Mouse (Mus musculus) heart, embryonic 11.5 days (tissue): ENCODE data around the gene Egln2. TPM values are rescaled to one million over a fixed set of nuclear protein-coding genes. Genes with fewer than 3 reads are reported as not detected.

Experiments used
- ATAC-seq: fragments of 200-750 bp; cut with Nextera tagmentation; replicated peaks from 2 replicates; pipeline ENCODE4 v1.8.0; 2017; ENCODE audit warnings: moderate library complexity; ENCODE audit not compliant: insufficient number of reproducible peaks, low FRiP score, low TSS enrichment
- H3K27ac ChIP-seq: fragments of 300-500 bp; sonication (generic); 2 replicates; pipeline ENCODE4 v1.5.1; 2014; ENCODE audit warnings: mild to moderate bottlenecking, low read depth, low read length
- H3K27me3 ChIP-seq: fragments of 300-500 bp; sonication (generic); 2 replicates; pipeline ENCODE4 v1.6.1; 2014; ENCODE audit warnings: mild to moderate bottlenecking, low read length, mixed read lengths; ENCODE audit not compliant: control insufficient read depth, insufficient read depth
- H3K36me3 ChIP-seq: fragments of 300-500 bp; sonication (generic); 2 replicates; pipeline ENCODE4 v1.6.1; 2014; ENCODE audit warnings: mild to moderate bottlenecking, low read length, moderate library complexity, mixed read lengths; ENCODE audit not compliant: control insufficient read depth, insufficient read depth
- H3K4me1 ChIP-seq: fragments of 300-500 bp; sonication (generic); 2 replicates; pipeline ENCODE4 v1.6.1; 2014; ENCODE audit warnings: low read length; ENCODE audit not compliant: control insufficient read depth, insufficient read depth
- H3K4me2 ChIP-seq: fragments of 300-500 bp; sonication (generic); 2 replicates; pipeline ENCODE4 v1.6.1; 2014; ENCODE audit warnings: mild to moderate bottlenecking, moderate library complexity
- H3K4me3 ChIP-seq: fragments of 300-500 bp; sonication (generic); 2 replicates; pipeline ENCODE4 v1.5.1; 2014; ENCODE audit warnings: low read depth, low read length
- H3K9ac ChIP-seq: fragments of 300-500 bp; sonication (generic); 2 replicates; pipeline ENCODE4 v1.6.1; 2014; ENCODE audit warnings: mild to moderate bottlenecking, low read depth, low read length, moderate library complexity
- H3K9me3 ChIP-seq: fragments of 300-500 bp; sonication (generic); replicated peaks from 2 replicates; pipeline ENCODE4 v1.6.1; 2016; ENCODE audit warnings: low read length; ENCODE audit not compliant: control insufficient read depth
- WGBS: fragments of 180-500 bp; shearing (Covaris S2); extraction: QIAGEN DNeasy Blood & Tissue Kit; methylation state at CpG from one replicate; pipeline ENCODE4 v1.1.7; 2014; ENCODE audit not compliant: insufficient replicate concordance; 5-methylcytosine and 5-hydroxymethylcytosine counted together
- polyA plus RNA-seq: library from polyadenylated mRNA; unstranded; fragments of >200 nt; fragmentation: Nextera tagmentation; extraction: Ambion mirVana; gene quantifications from 2 replicates; pipeline ENCODE4 v1.2.1, GENCODE M21; 2014

Gene Egln2
- polyA plus RNA-seq, 1 experiment from 2014 or later = 27.4 TPM

DNA sequence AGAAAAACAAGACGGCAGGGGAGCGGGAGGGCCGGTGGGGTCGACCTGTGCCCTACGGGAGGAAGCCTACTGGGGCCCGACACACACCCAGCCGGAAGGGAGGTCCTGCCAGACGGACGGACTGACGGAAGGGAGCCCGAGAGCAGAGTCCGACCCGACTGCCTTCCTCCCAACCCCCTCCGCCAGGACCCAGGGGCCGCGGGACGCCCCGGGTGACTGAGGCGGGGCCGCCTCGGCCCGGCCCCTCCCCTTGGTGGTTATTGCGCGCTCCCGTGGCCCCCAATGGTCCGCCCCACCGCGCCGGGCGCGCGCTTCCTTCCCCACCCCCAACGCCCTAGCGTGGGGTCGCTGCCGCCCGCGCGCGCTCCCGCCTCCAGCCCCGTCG lies 381 bp downstream of the Egln2 start:
- peak overlapping the region; percentile 93 for H3K9ac ChIP-seq
- peak; percentile 81 for ATAC-seq
- peaks cover 7% of the 10 kb centered on the region; the same call in 1 of the 2 replicates for H3K36me3 ChIP-seq
- no peaks in the 10 kb centered on the region for H3K9me3 ChIP-seq
- peak overlapping the region; percentile 78 for H3K4me3 ChIP-seq
- H3K4me1 ChIP-seq = peaks cover 31% of the 10 kb centered on the region
- H3K4me2 ChIP-seq = peak overlapping the region; percentile 82
- peak overlapping the region; percentile 98 for H3K27ac ChIP-seq
- 0% methylated on average over 25 of the region's 43 CpGs for WGBS
- H3K27me3 ChIP-seq = no peaks in the 10 kb centered on the region

GRCm38 (mm10) chr7:27165696-27166095 lies 906 bp downstream of the Egln2 start:
- Histone ChIP-seq H3K9me3 (no peaks in the 10 kb centered on the region), H3K36me3 (peaks cover 7% of the 10 kb centered on the region; the same call in 1 of the 2 replicates), H3K4me1 (peaks cover 31% of the 10 kb centered on the region), H3K4me3 (peak overlapping the region; percentile 78), H3K9ac (peak overlapping the region; percentile 93), H3K4me2 (peak overlapping the region; percentile 82), H3K27ac (peak overlapping the region; percentile 98), H3K27me3 (no peaks in the 10 kb centered on the region)
- no peak for ATAC-seq
- WGBS = 2% methylated on average over 8 of the region's 8 CpGs

GRCm38 (mm10) chr7:27165007-27165655 lies 1.5 kb downstream of the Egln2 start:
- H3K4me3 ChIP-seq = peak overlapping the region; percentile 78
- WGBS = 70% methylated on average over 23 of the region's 23 CpGs
- peaks cover 31% of the 10 kb centered on the region for H3K4me1 ChIP-seq
- H3K27me3 ChIP-seq = no peaks in the 10 kb centered on the region
- H3K36me3 ChIP-seq = peaks cover 7% of the 10 kb centered on the region; the same call in 1 of the 2 replicates
- H3K9me3 ChIP-seq = no peaks in the 10 kb centered on the region
- H3K9ac ChIP-seq = peak overlapping the region; percentile 93
- peak overlapping the region; percentile 98; the same call in 1 of the 2 replicates for H3K27ac ChIP-seq
- H3K4me2 ChIP-seq = peak overlapping the region; percentile 82
- ATAC-seq = no peak

GRCm38 (mm10) chr7:27164112-27164947 lies 2.3 kb downstream of the Egln2 start:
- WGBS = 77% methylated on average over 33 of the region's 33 CpGs
- Histone ChIP-seq H3K27ac (no peak overlapping the region), H3K9me3 (no peaks in the 10 kb centered on the region), H3K9ac (peak overlapping the region; percentile 47), H3K4me3 (peak overlapping the region; percentile 78; the same call in 1 of the 2 replicates), H3K4me2 (peak overlapping the region; percentile 82), H3K36me3 (peaks cover 7% of the 10 kb centered on the region; the same call in 1 of the 2 replicates), H3K27me3 (no peaks in the 10 kb centered on the region), H3K4me1 (peaks cover 31% of the 10 kb centered on the region)
- no peak for ATAC-seq

DNA sequence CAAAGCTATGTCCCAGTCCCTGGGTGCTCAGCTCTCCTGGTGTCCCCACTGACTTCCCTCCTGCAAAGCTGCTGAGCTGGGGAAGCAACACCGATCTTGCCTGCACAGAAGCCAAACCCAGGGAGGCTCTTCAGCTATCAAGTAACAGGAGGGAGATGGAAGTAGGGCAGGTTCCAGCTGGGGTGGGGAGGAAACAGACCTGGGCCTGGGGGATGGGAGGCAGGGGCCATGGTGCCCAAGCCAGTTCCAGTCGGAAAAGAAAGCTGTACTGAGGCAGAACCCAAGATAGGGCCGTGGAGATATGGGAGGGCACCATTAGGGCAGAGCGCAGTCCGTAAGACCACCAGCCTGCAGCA lies 3.2 kb downstream of the Egln2 start:
- H3K36me3 ChIP-seq = peaks cover 15% of the 10 kb centered on the region
- H3K9me3 ChIP-seq = no peaks in the 10 kb centered on the region
- H3K4me2 ChIP-seq = peak overlapping the region; percentile 82; the same call in 1 of the 2 replicates
- no peak for ATAC-seq
- WGBS = 70% methylated on average over 5 of the region's 5 CpGs
- no peak overlapping the region for H3K27ac ChIP-seq
- H3K4me3 ChIP-seq = peak overlapping the region; percentile 8; the same call in 1 of the 2 replicates
- H3K27me3 ChIP-seq = no peaks in the 10 kb centered on the region
- H3K9ac ChIP-seq = no peak overlapping the region
- H3K4me1 ChIP-seq = peaks cover 31% of the 10 kb centered on the region

DNA sequence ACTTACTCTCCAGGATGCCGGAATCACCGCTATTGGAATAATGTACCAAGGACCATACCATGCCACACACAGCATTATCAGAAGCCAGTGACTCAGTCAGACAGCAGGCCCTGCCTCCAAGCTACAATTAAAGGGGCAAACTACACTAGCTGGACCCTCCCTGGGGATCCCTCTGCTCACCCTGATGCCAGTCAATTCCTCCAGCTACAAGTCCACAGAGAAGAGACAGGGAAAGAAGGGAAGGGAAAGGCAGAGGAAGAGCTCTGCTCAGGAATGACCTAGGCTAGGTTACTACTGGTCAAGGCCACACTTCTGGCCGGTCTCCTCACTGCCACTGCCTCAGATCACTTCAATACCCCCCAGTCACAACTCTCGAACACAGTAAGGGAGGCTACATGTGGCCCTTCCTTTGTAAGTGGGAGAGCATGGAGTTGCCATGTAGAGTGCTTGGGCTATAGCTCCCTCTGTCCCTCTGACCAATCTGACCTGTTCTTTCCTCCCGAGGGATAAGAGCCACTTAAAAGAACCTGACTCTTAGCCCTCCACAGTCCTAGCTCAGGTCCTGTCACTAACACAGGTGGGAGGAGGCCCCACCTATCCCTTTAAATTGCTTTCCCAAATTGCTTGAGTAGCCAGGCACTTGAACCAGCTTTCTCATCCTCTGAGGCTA lies 3.7 kb downstream of the Egln2 start:
- Histone ChIP-seq H3K36me3 (peaks cover 19% of the 10 kb centered on the region), H3K9me3 (no peaks in the 10 kb centered on the region), H3K4me3 (no peak overlapping the region), H3K9ac (no peak overlapping the region), H3K27me3 (no peaks in the 10 kb centered on the region), H3K4me1 (peaks cover 31% of the 10 kb centered on the region), H3K4me2 (peak overlapping the region; percentile 82; the same call in 1 of the 2 replicates), H3K27ac (no peak overlapping the region)
- ATAC-seq = no peak
- 79% methylated on average over 5 of the region's 5 CpGs for WGBS

GRCm38 (mm10) chr7:27161744-27162143 lies 4.9 kb downstream of the Egln2 start:
- Histone ChIP-seq H3K9ac (no peak overlapping the region), H3K4me2 (no peak overlapping the region), H3K4me1 (peaks cover 31% of the 10 kb centered on the region), H3K9me3 (no peaks in the 10 kb centered on the region), H3K4me3 (no peak overlapping the region), H3K36me3 (peaks cover 26% of the 10 kb centered on the region), H3K27ac (no peak overlapping the region), H3K27me3 (no peaks in the 10 kb centered on the region)
- ATAC-seq = no peak
- 76% methylated on average over 4 of the region's 4 CpGs for WGBS

DNA sequence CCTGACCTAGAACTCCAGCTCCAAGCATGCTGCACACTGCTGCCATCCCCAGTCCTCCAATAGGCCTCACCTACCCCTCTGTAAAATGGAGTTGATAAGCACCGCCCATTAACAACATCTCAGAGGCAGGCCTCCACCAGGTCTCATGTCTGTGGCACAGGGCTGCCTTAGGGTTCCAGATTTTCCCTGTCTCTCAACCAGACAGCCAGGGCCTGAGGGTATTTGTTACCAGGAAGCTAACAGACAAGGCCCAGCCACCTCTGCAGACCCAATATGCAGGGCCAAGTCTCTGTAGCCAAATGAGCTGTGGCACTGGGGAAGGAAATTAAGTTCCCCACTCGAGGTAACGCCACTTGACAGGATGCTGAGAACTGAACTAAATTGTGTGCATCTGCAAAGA lies 5.7 kb downstream of the Egln2 start:
- Histone ChIP-seq H3K27me3 (no peaks in the 10 kb centered on the region), H3K9me3 (no peaks in the 10 kb centered on the region), H3K27ac (no peak overlapping the region), H3K36me3 (peaks cover 26% of the 10 kb centered on the region), H3K4me2 (no peak overlapping the region), H3K4me3 (no peak overlapping the region), H3K9ac (no peak overlapping the region), H3K4me1 (peaks cover 31% of the 10 kb centered on the region)
- no peak for ATAC-seq
- 90% methylated on average over 3 of the region's 3 CpGs for WGBS
